Mouse (Mus musculus): ENCODE measurements around the gene Lpcat4.
"Not testable (repeated sequence)": the region's sequence is repeated elsewhere in the genome, so short reads cannot be mapped to it uniquely, and the experiment has no call there.

Gene Lpcat4

DNA sequence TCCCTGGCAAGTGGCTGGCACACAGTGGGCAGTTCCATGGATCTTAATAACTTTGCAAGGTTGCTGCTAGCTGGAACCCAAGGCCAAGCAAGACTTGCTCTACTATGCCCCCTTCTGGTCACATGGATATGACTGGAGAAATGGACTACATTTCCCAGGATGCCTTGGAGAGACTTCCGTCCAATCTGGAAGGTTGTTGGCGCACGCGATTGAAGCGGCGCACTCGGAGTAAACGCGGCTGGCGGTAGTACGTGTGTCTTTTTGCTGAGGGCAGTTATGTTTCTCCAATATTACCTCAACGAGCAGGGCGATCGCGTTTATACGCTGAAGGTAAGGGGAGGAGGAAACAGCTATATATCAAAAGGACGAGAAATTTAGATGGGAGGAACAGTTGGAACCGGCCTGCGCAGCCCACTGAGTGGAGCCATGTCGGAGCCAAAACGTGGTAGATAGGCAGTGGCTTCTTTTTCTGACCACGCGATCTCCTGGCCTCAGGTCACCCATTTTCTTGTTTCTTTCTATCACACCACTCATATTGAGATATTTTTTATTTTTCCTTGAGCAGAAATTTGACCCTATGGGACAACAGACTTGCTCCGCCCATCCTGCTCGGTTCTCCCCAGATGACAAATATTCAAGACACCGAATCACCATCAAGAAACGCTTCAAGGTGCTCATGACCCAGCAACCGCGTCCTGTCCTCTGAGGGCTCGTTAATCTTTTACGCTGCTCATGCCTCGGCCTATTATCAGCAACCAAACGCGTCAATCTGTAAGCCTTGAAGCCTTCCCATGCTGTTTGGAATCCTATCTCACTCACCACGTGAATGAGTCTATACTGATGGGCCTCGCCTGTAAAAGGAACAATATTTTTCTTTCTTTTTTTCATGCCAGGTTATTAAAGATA lies 22.7 kb downstream of the Lpcat4 start, which contains the start of gene Nop10:
TSS of gene Nop10 (plus strand) at position 179 of the 906 bp plus-strand sequence.
- peak; percentile 81 for DNase-seq

DNA sequence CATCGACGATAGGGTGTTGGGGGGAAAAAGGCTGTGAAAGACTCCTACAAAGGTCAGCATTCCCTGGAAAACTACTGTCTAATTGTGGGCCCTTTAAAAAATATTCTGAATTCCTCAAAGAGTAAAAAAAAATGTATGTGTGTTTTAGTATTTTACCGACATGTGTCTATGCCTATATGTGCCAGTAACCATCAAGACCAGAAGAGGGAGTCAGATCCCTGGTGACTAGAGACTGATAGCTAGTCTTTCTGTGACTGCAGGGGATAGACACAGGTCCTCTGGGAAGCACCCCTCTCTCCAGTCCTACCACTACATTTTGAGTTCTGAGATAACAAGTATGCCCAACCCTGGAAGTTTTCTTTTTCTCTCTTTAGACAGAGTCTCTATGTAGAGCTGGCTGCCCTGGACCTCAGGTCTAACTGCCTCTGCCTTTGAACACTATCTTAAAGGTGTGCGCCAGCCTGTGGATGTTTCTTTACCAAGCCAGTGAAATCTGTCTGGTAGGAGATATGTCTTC lies 23.6 kb downstream of the Lpcat4 start:
- no peak for DNase-seq

DNA sequence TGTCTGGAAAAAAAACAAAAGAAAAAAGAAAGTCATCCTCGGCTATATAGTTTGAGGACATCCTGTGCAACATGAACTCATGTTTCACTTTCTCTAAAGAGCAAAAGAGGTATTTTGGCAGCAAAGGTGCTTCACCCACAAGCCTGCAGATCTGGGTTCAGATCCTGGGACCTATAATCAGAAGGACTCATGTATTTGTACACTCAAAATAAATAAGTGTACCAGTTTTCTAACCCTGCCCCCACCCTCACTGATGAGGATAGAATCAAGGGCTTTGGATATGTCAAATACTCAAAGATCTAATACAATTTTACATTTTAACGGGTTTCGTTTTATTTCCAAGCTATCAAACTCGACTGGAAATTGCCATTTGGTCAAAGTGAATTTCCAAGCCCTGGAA lies 25.1 kb downstream of the Lpcat4 start:
- no peak for DNase-seq

DNA sequence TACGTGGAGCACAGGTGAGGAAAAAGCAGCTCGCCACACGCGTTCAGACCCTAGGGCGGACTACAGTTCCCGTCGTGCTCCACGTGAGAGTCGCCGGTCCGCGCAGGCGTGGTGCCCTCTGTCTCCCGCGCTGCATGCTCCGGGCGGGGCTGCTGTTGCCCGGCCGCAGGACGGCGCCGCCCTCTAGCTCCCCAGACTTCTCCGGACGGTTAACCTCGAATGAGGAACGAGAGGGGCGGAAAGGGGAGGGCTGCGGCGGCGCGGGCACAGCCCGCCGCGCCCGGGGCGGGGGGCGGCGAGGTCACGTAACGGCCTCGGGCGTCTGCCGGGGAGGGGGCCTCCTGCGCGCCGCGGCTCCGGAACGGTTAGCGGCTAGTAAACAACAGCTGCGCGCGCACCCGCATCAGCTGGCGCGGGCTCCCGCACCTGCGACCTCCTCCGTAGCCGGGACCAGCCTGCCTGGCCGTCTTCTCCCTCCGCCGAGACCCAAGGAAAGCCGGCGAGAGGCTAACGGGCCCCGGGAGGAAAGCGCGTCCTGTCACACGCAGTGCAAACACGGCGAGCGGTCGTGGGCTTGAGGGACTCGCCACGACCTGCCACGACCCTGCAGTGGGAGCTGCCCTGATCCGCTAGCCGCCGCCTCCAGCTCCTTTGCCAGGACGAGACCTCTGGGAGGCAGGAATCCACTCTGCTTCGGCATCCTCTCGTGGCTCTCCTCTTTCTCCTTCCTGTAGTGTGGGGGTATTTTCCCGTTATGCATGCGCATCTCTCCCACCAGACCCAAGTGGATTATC lies 26.4 kb downstream of the Lpcat4 start, which contains the start of gene Slc12a6:
TSS of gene Slc12a6 (plus strand) at position 378 of the 794 bp plus-strand sequence.
- DNase-seq, result peak; percentile 97

DNA sequence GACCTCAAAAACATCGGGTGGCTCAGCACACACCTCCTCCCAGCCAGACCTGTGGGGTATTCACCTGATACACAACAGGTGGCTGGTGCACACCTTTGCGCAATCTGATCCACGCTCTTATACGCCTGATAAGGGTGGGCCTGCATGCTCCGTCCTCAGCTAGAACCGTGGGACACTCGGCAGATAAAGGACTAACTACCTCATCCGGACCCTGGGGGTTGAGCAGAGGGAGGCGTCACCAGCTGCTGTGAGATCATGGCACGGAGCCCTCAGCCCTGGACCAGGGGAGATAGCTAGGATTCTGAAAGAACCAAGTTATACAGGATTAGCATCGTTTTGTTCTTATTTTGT lies 26.9 kb downstream of the Lpcat4 start, which contains the start of gene Gm21985:
TSS of gene Gm21985 (plus strand) at position 73 of the 351 bp plus-strand sequence.
- peak; percentile 69 for DNase-seq

DNA sequence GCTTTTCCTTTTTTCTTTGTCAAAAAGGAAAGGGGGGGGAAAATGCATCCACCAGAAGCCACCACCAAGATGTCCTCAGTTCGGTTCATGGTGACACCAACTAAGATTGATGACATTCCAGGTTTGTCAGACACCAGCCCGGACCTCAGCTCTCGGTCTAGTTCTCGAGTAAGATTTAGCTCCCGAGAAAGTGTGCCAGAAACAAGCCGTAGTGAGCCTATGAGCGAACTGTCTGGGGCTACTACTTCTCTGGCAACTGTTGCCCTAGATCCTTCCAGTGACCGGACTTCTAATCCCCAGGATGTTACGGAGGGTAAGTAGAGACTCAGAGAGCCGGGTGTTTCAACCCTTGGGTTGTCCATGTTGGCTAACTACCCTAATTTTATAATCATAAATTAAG lies 27.5 kb downstream of the Lpcat4 start:
- peak; percentile 34 for DNase-seq

DNA sequence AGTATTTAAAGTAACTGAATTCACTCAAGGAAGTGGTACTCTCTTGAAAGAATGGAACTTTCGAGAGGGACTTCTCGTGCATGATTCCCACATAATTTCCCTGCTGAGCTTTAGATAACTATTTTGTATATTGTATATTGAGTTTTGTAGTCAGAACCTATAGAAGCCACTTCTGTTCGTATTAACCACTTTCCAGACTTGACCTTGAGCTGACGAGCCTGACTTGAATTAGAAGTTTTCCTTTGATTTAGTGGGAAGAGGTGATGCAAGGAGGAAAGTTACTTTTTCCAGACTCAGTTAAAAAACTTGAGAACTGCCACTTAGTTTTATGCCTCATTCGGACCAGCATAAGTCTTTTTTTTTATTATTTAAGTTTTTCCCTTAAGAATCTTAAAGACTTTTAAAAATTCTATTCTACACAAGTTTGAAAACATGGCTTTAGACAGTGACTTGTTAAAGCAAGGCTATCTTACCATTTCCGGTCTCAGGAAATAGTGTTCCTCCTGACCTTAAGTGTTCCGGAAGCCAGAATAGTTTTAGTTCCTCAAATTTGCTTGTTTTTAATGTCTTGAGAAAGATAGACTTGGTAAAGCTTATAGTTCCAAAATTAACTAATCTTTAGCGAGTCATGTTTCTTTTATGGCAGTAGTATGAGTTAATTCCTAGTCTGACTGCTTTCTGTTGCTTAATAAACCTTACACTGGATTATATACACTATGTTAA lies 28.4 kb downstream of the Lpcat4 start:
- DNase-seq, result no peak

DNA sequence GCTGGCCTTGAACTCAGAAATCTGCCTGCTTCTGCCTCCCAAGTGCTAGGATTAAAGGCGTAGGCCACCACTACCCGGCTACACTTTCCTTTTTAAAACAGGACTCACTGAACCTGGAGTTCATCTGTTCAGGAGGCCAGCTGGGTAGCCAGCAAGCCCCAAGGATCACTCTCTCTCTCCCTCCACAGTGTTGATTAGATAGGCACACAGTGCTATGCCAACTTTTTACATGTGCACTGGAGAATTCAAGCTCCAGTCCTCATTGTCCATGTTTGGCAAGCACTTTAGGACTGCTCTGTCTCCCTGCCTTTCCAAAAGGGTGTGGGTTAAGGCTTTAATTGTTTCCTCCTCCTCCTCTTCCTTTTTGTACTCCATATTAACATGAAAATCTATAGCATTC lies 30.7 kb downstream of the Lpcat4 start:
- no peak for DNase-seq

DNA sequence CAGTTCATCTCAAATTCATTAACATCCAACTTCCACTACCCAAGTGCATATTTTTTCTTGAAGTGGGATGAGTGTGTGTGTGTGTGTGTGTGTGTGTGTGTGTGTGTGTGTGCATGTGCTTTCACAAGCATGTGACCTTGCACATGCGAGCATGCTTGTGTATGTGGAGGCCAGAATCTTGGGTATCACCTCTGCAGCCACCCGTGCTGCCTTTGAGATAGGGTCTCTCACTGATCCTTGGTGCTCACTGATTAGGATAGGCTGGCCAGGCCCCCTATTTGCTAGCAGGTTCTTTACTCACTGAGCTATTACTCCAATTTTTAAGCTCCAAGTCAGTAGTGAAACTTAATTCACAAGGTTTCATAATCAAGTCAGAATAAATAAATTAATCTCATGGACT lies 33.6 kb downstream of the Lpcat4 start:
- DNase-seq, result no peak

DNA sequence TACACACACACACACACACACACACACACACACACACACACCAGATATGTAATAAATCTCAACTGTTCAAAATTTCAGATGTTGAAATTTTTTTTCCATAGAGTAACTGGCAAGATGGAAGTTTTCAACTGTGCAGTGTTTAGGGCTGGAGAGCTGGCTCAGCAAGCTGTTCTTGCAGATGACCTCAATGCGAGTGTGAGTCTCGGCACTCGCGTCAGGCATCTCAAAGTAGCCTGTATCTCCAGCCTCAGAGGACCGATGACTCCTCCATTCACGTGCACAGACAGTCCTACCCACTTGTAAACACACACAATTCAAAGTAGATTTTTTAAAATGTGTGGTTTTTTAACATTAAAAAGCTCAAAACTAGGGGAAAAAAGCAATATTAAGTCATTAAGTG lies 34.2 kb downstream of the Lpcat4 start:
- DNase-seq, result no peak

DNA sequence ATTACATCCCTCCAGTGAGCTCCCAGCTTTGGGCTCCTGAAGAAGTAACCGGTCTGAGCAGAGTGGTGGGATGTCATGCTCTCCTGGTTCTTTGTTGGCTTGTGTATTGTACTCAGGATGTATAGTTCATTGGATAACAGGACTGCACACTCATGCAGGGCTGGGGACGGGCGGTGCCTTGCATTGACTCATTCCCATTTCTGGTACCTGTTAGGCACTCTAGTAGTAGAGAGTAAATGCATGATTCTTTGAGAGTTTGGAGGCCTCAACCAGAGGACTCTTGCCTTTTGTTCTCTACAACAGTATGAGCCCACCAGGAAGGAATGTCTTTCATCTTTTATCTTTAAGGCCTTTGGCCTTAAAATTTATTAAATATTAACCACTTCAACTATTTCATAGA lies 37.6 kb downstream of the Lpcat4 start:
- DNase-seq, result no peak

DNA sequence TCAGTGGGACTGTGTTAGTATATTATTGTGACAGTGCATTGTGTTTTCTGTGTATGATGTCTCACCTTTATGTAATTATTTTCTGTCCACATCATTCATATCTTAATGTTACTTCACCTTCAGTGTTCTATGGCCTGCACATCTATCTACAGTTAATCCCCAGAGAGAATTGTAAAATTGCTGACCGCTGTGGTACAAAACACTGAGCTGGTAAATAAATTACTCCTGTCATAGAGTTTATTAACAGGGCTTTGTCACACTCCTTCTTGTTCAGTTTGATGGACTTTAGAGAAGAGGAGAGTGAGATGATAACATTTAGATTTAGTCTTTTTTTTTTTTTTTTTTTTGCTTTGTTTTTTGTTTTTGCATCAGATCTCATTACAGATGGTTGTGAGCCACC lies 43.6 kb downstream of the Lpcat4 start:
- no peak for DNase-seq

DNA sequence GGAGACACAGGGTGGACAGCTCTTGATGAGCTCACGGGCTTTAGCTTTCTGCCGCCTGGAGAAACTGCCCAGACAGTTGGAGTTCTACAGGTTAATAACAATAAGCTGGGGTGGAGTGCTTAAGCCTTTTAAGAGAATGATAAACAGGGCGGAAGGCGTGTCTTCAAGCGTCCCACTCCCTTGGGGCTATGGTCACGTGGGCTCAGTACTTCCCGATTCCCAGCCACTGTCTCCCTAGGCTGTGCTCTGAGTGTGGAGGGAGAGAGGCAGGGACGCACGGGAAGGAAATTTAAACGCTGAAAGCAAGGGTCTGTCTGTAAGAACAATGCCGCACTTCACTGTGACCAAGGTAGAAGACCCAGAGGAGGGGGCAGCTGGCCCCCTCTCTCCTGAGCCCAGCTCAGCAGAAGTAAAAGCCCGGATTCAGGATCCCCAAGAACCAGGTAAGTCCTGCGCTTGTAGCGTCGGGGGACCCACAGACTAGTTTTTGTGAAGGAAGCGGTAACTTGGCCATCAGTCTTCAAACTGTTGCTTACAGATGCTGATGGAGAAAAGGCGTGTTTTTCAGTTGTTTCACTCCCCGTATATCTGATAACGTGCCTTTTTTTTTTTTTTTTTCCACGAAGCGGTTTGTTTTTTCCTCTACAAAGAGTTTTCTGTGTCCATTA lies 45.2 kb downstream of the Lpcat4 start:
- DNase-seq, result no peak

DNA sequence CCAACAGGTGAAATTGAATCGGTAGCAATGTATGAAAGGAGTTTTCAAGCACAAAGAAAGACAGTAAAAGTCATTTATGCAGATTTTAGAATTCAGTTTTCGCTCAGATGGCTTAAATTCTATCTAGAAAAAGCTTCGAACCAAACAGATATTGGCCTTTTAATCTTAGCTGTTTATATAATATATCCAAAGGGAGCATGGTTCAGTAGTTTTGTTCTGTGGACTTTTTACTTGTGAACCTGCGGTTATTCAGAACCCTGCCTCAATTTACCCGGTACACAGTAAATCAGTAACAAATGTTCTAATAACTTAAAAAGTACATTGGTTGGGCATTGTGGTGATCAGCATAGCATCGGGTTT lies 45.7 kb downstream of the Lpcat4 start:
- DNase-seq, result no peak

DNA sequence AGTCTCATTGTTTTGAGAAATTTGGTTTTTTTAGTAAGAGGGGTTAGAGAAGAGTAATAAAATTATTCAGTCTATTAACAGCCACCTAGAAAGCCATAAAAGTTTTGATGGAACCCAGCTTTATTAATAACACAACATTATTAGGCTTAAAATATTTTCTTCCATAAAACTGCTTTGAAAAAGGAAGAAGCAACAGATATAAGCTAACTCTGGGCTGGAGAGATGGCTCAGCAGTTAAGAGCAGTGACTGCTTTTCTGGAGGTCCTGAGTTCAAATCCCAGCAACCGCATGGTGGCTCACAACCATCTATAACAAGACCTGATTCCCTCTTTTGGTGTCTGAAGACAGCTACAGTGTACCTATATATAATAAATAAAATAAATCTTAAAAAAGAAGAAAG lies 46.8 kb downstream of the Lpcat4 start:
- not testable (repeated sequence) for DNase-seq

DNA sequence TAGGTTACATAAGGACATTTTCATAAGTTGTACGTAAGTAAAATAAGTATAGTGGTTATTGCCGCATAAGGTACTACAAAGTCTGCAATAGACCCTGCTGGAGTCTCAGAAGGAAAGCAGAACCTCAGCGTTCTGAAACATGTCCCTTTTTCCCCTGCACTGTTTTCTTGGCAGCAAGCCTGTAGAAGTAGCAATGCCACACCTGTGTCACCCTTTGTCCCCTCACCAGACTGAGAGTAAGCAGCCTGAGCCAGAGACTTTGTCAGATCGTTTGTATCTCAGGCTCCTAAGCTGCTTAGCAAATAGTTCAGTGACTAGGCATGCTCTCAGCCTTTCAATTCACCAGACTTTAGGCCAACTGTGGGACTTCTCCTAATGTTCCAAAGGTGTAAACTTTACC lies 47.8 kb downstream of the Lpcat4 start:
- no peak for DNase-seq

DNA sequence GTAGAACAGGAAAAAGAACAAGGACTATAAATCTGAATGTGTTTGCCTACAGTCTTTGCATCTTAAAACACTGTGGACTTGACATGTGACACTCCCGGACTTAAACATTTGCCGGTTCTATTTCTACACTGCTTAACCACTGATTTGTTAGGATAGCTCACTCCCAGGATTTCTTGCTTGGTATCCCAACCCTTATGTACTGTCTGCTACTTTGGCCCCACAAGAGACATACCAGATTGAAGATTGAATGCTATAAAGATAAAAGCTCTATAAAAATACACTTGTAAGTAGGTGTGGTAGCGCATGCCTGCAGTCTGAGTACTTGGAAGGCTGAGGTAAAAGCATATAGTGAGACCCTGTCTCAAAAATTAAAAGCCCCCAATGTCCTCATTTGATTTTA lies 50.2 kb downstream of the Lpcat4 start:
- no peak for DNase-seq

DNA sequence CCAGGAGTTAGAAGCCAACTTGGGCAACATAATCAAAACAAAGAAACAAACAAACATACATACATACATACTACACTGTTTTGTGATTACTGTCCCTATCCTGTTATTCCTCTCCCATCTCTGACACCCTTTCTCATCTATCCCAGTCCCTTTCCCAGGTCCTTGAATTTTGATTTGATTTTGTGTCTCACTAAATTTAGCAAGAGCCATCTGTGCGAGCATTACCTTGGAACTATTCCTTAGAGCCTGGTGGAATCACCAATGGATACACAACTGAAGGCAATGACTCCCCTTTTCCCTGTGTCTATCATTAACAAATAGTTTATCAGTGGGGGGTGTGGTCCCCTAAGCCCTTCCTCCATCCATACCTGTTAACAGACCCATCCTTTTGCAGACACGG lies 53.6 kb downstream of the Lpcat4 start:
- no peak for DNase-seq

DNA sequence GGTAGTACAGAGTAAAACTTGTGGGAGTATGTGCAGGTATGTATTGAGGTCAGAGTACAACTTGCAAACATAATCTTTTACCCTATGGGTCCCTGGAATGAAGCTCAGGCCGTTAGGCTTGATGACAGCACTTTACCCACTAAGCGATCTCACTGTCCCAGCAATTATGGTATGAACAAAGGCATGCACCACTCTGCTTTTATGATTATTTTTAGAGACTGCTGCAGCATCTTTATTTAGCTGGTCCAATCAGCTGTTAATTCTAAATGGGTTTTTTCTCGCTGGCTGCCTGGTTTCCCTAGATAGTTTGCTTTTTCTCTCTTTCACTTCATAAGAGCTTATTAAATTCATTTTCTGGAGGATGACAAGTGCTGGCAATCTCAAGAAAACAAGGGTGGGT lies 56.9 kb downstream of the Lpcat4 start:
- no peak for DNase-seq

Data from thymus, postnatal 4 days (tissue).